Mouse (Mus musculus) stomach, embryonic 16.5 days (tissue): Measurements from ENCODE around the gene Spats1. TPM values are rescaled to one million over a fixed set of nuclear protein-coding genes. Genes with fewer than 3 reads are reported as not detected.

Experiments used
- ATAC-seq: fragments of 200-750 bp; cut with Nextera tagmentation; 2 replicates; pipeline ENCODE4 v1.8.0; 2017; ENCODE audit warnings: moderate number of reproducible peaks, moderate TSS enrichment; ENCODE audit not compliant: insufficient read depth, low FRiP score
- H3K27ac ChIP-seq: fragments of 300-500 bp; sonication (generic); 2 replicates; pipeline ENCODE4 v1.5.1; 2014; ENCODE audit warnings: low read length
- H3K27me3 ChIP-seq: fragments of 300-500 bp; sonication (generic); 2 replicates; pipeline ENCODE4 v1.6.1; 2014; ENCODE audit warnings: low read length, control low read depth, mixed read lengths; ENCODE audit not compliant: control insufficient read depth, insufficient read depth
- H3K36me3 ChIP-seq: fragments of 300-500 bp; sonication (generic); 2 replicates; pipeline ENCODE4 v1.6.1; 2014; ENCODE audit warnings: low read length; ENCODE audit not compliant: control insufficient read depth, insufficient read depth
- H3K4me1 ChIP-seq: fragments of 300-500 bp; sonication (generic); 2 replicates; pipeline ENCODE4 v1.6.1; 2014; ENCODE audit warnings: low read length, control low read depth, mixed read lengths; ENCODE audit not compliant: control insufficient read depth, insufficient read depth
- H3K4me2 ChIP-seq: fragments of 300-500 bp; sonication (generic); 2 replicates; pipeline ENCODE4 v1.6.1; 2014; ENCODE audit warnings: low read depth, low read length, mixed read lengths
- H3K4me3 ChIP-seq: fragments of 300-500 bp; sonication (generic); replicated peaks from 2 replicates; pipeline ENCODE4 v1.5.1; 2014; ENCODE audit warnings: mild to moderate bottlenecking, low read length
- H3K9ac ChIP-seq: fragments of 300-500 bp; sonication (generic); 2 replicates; pipeline ENCODE4 v1.6.1; 2014; ENCODE audit warnings: low read length
- H3K9me3 ChIP-seq: fragments of 300-500 bp; sonication (generic); replicated peaks from 2 replicates; pipeline ENCODE4 v1.6.1; 2016; ENCODE audit warnings: low read length, control low read depth; ENCODE audit not compliant: control insufficient read depth
- WGBS: fragments of 180-500 bp; shearing (Covaris S2); extraction: QIAGEN DNeasy Blood & Tissue Kit; methylation state at CpG from one replicate; pipeline ENCODE4 v1.1.7; 2014; 5-methylcytosine and 5-hydroxymethylcytosine counted together
- polyA plus RNA-seq: library from polyadenylated mRNA; unstranded; fragments of >200 nt; fragmentation: Nextera tagmentation; extraction: Ambion mirVana; gene quantifications from 2 replicates; pipeline ENCODE4 v1.2.1, GENCODE M21; 2015

Gene Spats1
- polyA plus RNA-seq, 1 experiment from 2014 or later, result 0.08 TPM

DNA sequence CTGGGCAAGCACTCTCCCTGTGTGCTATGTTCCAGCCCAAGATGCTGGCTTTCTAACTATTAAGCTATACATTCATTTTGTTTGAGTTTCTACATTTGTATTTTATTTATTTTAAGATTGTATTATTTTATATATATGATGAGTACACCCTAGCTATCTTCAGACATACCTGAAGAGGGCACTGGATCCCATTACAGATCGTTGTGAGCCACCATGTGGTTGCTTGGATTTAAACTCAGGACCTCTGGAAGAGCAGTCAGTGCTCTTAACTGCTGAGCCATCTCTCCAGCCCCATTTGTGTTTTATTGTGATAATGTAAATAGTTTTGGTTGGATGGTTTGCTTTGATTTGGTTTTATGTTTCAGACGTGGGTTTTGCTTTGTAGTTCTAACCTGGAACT lies 24.3 kb upstream of the Spats1 start:
- Histone ChIP-seq H3K9me3 (no peaks in the 10 kb centered on the region), H3K27ac (no peak overlapping the region), H3K36me3 (no peaks in the 10 kb centered on the region), H3K4me2 (no peak overlapping the region), H3K4me1 (0 out of 2 replicates have a peak, but pooled peaks cover 5% of the 10 kb centered on the region), H3K4me3 (no peak overlapping the region), H3K9ac (no peak overlapping the region), H3K27me3 (no peaks in the 10 kb centered on the region)
- WGBS, result 41% methylated on average over 2 of the region's 2 CpGs
- ATAC-seq, result no peak

DNA sequence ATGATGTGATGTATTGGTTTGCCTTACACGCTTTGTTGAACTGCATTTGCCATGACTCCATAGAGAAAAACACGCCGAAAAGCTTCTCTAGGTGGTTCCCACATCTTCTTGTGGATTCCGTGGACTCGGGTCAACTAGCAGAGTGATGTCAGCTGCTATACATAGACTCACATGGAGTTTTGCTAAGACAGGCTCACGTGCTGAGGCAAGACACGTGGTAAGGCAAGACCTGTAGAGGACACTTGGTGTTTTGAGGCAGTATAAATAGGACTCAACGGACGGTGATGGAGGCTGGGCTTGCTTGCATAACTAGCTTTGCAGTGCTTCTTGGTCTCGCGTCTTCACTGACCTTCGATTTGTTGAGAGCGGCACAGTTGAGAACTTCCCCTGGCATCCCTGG lies 23.2 kb upstream of the Spats1 start:
- 79% methylated on average over 13 of the region's 13 CpGs for WGBS
- H3K9me3 ChIP-seq, result no peaks in the 10 kb centered on the region
- H3K27me3 ChIP-seq, result no peaks in the 10 kb centered on the region
- H3K36me3 ChIP-seq, result no peaks in the 10 kb centered on the region
- no peak overlapping the region for H3K4me2 ChIP-seq
- no peak overlapping the region for H3K4me3 ChIP-seq
- no peak for ATAC-seq
- no peak overlapping the region for H3K9ac ChIP-seq
- 0 out of 2 replicates have a peak, but pooled peaks cover 5% of the 10 kb centered on the region for H3K4me1 ChIP-seq
- no peak overlapping the region for H3K27ac ChIP-seq

DNA sequence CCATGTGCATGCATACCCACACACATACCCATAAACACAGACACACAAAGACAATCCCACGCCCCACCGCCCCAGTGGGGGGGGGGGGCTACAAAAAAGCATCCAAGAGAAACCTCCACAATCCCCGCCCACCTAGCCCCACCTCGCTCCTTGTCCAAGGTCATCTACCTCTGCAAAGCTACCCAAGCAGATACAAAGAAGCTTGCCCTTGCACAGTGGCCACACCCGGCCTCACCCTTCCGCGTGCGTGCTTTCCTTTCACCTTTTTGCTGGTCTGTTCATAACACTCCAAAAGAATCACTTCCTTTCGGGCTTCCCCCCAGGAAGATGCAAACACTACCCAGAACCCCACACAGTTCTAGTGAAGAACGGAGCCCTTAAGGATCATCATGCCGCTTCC lies 20.2 kb upstream of the Spats1 start:
- H3K4me1 ChIP-seq, result 0 out of 2 replicates have a peak, but pooled peaks cover 5% of the 10 kb centered on the region
- no peak overlapping the region for H3K27ac ChIP-seq
- WGBS, result 60% methylated on average over 11 of the region's 11 CpGs
- H3K4me2 ChIP-seq, result no peak overlapping the region
- H3K4me3 ChIP-seq, result no peak overlapping the region
- no peak overlapping the region for H3K9ac ChIP-seq
- no peaks in the 10 kb centered on the region for H3K9me3 ChIP-seq
- peak; percentile 73 for ATAC-seq
- no peaks in the 10 kb centered on the region for H3K36me3 ChIP-seq
- H3K27me3 ChIP-seq, result no peaks in the 10 kb centered on the region

DNA sequence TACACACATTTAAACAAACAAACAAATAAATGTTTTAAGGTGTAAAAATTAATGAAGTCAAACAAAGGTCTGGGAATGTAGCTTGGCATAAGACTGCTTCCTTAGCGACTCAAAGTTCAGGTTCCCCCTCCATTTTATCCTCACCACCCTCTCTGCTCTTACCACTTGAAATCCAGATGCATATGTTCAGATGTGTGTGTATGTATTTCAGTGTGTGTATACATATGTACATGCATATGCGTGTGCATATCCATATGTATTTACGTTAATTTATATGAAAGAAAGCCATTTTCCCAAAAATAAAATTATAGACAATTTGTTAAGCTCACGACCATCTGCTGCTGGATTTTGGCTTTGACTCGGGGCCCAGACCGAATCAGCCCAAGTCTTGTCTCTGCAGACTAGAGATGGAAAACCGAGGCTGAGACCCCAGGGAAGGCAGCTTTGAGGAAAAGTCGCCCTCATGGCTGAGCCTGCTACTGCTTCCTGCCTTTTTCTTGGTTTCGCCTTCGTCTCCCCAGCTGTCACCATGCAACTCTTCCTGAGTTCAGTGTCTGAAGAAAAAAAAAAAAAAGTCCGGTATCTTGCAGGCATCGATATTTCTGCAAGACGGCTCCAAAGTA lies 15.4 kb upstream of the Spats1 start:
- Histone ChIP-seq H3K36me3 (no peaks in the 10 kb centered on the region), H3K4me1 (0 out of 2 replicates have a peak, but pooled peaks cover 5% of the 10 kb centered on the region), H3K4me3 (no peak overlapping the region), H3K4me2 (no peak overlapping the region), H3K9ac (no peak overlapping the region), H3K27me3 (no peaks in the 10 kb centered on the region), H3K27ac (no peak overlapping the region), H3K9me3 (no peaks in the 10 kb centered on the region)
- 51% methylated on average over 13 of the region's 13 CpGs for WGBS
- no peak for ATAC-seq

DNA sequence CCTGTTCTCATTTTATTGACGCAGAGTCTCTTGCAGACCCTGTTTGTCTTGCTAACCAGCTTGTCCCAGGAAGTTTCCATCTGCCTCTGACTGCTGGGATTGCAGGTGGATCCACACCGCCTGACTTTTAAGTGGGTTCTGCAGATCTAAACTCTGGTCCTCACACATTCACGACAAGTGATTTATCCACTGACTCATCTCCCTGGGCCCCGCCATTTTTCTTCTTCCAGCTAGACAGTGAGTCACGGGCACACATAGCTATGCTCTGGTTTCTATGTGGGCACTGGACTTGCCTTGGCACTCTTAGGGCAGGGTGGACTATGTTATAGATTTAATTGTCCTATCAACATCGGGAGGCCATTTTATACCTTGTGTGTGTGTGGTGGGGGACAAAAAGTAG lies 14.5 kb upstream of the Spats1 start:
- no peak overlapping the region for H3K9ac ChIP-seq
- 76% methylated on average over 6 of the region's 6 CpGs for WGBS
- H3K27me3 ChIP-seq, result no peaks in the 10 kb centered on the region
- ATAC-seq, result no peak
- H3K9me3 ChIP-seq, result no peaks in the 10 kb centered on the region
- no peaks in the 10 kb centered on the region for H3K4me1 ChIP-seq
- H3K27ac ChIP-seq, result no peak overlapping the region
- H3K4me3 ChIP-seq, result no peak overlapping the region
- no peak overlapping the region for H3K4me2 ChIP-seq
- H3K36me3 ChIP-seq, result no peaks in the 10 kb centered on the region

DNA sequence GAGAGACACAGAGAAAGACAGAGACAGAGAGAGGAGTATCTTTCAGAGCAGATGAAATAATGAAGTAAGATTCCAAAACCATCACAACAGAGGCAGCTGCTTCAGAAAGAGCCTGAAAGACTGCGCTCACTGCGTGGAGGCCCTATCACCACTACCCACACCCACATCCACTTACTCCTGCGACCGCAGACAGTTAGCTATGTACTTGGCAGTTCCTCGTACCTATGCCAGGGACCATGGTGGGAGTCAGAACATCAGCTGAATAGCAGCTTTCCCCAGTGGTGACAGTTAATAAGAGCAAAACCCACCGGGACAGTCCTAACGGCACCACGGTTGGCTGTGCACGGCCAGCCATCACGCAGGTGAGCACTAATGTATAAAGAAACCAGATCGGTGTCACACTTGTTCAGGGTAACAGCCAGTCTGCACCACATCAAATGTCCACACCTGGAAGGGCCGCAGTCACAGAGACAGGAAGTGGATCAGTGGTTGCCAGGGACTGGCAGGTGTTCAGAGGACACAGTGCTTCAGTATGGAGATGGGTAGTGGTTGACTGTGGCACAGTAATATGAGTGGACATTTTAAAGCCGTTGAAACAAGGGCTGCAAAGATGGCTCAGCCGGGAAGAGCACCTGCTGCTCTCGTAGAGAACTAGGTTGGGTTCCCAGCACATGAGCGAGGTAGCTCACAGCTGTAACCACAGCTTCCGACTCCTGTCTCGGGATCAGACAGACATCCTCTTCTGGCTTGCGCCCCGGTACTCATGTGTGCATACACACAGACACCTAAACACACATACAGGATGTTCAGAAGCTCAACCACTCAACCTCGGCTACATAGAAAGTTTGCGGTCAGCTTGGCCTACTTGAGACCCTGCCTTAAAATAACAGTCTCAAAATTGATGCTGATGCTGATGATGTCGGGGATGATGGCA lies 13.4 kb upstream of the Spats1 start:
- H3K4me3 ChIP-seq, result no peak overlapping the region
- H3K27ac ChIP-seq, result no peak overlapping the region
- H3K9me3 ChIP-seq, result no peaks in the 10 kb centered on the region
- WGBS, result 83% methylated on average over 23 of the region's 23 CpGs
- no peak overlapping the region for H3K4me2 ChIP-seq
- no peaks in the 10 kb centered on the region for H3K4me1 ChIP-seq
- H3K36me3 ChIP-seq, result no peaks in the 10 kb centered on the region
- ATAC-seq, result no peak
- H3K9ac ChIP-seq, result no peak overlapping the region
- H3K27me3 ChIP-seq, result no peaks in the 10 kb centered on the region

DNA sequence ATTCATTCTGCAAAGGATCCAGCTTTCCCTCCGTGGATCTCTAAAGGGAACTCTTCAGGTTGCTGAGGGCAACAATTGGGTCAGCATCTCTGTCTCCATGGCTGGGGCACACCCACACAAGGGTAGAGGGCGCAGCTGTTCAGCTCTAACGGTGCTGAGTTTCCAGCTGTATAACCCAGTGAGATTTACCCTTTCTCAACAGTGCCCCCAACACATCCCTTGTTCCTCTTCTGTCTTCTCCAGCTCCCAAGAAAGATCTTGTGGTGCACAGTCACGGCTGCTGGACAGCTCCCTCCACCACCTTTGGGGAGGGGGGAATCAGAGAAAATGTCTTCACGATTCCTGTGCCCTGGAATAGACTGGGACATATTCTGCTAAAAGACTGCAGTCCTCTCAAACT lies 12.0 kb upstream of the Spats1 start:
- no peaks in the 10 kb centered on the region for H3K9me3 ChIP-seq
- no peak overlapping the region for H3K9ac ChIP-seq
- H3K27ac ChIP-seq, result no peak overlapping the region
- no peaks in the 10 kb centered on the region for H3K36me3 ChIP-seq
- WGBS, result 10% methylated on average over 5 of the region's 5 CpGs
- H3K27me3 ChIP-seq, result no peaks in the 10 kb centered on the region
- H3K4me2 ChIP-seq, result no peak overlapping the region
- no peak overlapping the region for H3K4me3 ChIP-seq
- H3K4me1 ChIP-seq, result no peaks in the 10 kb centered on the region
- ATAC-seq, result no peak

DNA sequence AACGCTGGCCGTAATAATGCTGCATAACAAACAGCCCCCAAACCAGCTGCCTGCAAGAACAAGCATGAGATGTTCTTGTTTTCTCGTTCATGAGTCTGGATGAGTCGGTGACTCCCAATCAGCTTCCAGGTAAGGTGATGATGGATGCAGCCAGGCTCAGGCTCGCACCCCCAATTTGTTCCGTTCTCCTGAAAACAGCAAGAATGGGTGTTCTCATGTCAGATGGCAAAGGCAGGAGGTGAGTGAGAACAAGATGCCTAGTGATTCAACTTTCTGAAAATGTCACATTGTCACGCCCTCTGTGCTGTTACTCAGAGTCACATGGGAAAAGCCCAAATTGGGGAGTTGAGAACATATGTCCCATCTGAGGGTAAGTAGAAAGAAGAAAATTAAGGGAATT lies 10.4 kb upstream of the Spats1 start:
- no peak for ATAC-seq
- H3K4me1 ChIP-seq, result no peaks in the 10 kb centered on the region
- H3K27ac ChIP-seq, result no peak overlapping the region
- no peak overlapping the region for H3K4me2 ChIP-seq
- H3K9ac ChIP-seq, result no peak overlapping the region
- no peaks in the 10 kb centered on the region for H3K9me3 ChIP-seq
- 85% methylated on average over 7 of the region's 7 CpGs for WGBS
- no peaks in the 10 kb centered on the region for H3K36me3 ChIP-seq
- no peak overlapping the region for H3K4me3 ChIP-seq
- H3K27me3 ChIP-seq, result no peaks in the 10 kb centered on the region

DNA sequence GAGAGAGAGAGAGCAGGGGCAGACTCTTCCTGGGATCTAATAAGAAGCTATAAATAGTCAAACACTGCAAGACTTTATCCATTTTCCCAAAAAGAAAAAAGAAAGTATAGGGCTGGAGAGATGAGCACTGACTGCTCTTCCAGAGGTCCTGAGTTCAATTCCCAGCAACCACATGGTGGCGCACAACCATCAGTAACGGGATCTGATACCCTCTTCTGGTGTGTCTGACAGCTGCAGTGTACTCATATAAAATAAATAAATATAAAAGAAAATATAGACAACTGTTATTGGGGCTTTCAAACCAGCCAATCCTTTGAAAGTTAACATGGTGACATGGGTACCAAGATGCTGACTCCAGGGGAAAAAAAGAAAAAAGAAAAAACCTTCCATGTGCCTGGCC lies 5.2 kb upstream of the Spats1 start:
- no peak overlapping the region for H3K27ac ChIP-seq
- no peaks in the 10 kb centered on the region for H3K4me1 ChIP-seq
- WGBS, result 25% methylated on average over 2 of the region's 2 CpGs
- no peak overlapping the region for H3K4me2 ChIP-seq
- no peaks in the 10 kb centered on the region for H3K36me3 ChIP-seq
- H3K27me3 ChIP-seq, result no peaks in the 10 kb centered on the region
- H3K4me3 ChIP-seq, result no peak overlapping the region
- H3K9me3 ChIP-seq, result no peaks in the 10 kb centered on the region
- ATAC-seq, result no peak
- H3K9ac ChIP-seq, result no peak overlapping the region
